Mouse (Mus musculus) CH12.LX (cell line): ENCODE results near the gene Rpl18a. TPM values are rescaled to one million over a fixed set of nuclear protein-coding genes. Genes with fewer than 3 reads are reported as not detected.

Source experiments
- DNase-seq: peaks from one replicate; pipeline ENCODE4 v3.0.0-alpha.2; 2013; ENCODE audit errors: extremely low read depth
- H3K27ac ChIP-seq: 2 replicates; pipeline ENCODE4 v1.5.1; 2012; ENCODE audit warnings: low read depth, mild to moderate bottlenecking, control low read depth, moderate library complexity; ENCODE audit not compliant: insufficient read depth
- H3K27me3 ChIP-seq: replicated peaks from 2 replicates; pipeline ENCODE3; 2012; ENCODE audit warnings: inconsistent platforms
- H3K36me3 ChIP-seq, 2 experiments: replicated peaks in 1 of 2; 2 replicates each; pipeline versions ENCODE3 to v1.6.1; 2012; ENCODE audit warnings: inconsistent platforms in 1 of 2, low read length in 1 of 2, mild to moderate bottlenecking in 1 of 2, mixed read lengths in 1 of 2, moderate library complexity in 1 of 2; ENCODE audit not compliant: control insufficient read depth in 1 of 2, insufficient read depth in 1 of 2
- H3K4me1 ChIP-seq, 2 experiments: 2 replicates each; pipeline ENCODE4 v1.6.1; 2012; ENCODE audit warnings: inconsistent platforms in 1 of 2, moderate library complexity in 1 of 2; ENCODE audit not compliant: insufficient read depth in 2 of 2, control insufficient read depth in 1 of 2
- H3K4me2 ChIP-seq: 2 replicates; pipeline ENCODE4 v1.6.1; 2012; ENCODE audit warnings: low read depth, mild to moderate bottlenecking, control low read depth; ENCODE audit not compliant: poor library complexity, insufficient read depth, severe bottlenecking
- H3K4me3 ChIP-seq, 3 experiments: fragments of 150-350 bp in 1 of 3; sonication (generic) in 1 of 3; replicated peaks in 1 of 3; 2 replicates each; pipeline versions ENCODE3 to v1.5.1; 2011 to 2012; ENCODE audit warnings: low read depth in 2 of 3, low read length in 2 of 3, mild to moderate bottlenecking in 2 of 3, moderate library complexity in 2 of 3, control low read depth in 1 of 3, improper control_type of control experiment in 1 of 3, inconsistent platforms in 1 of 3, mixed read lengths in 1 of 3; ENCODE audit not compliant: poor library complexity in 1 of 3
- H3K79me2 ChIP-seq: replicated peaks from 2 replicates; pipeline ENCODE4 v1.6.1; 2012; ENCODE audit warnings: mild to moderate bottlenecking, moderate library complexity; ENCODE audit not compliant: control insufficient read depth, poor library complexity, insufficient read depth, severe bottlenecking; ENCODE audit errors: extremely low read depth
- H3K9ac ChIP-seq: 2 replicates; pipeline ENCODE4 v1.6.1; 2012; ENCODE audit warnings: low read depth, mild to moderate bottlenecking, control low read depth, moderate library complexity; ENCODE audit not compliant: insufficient read depth
- H3K9me3 ChIP-seq: replicated peaks from 2 replicates; pipeline ENCODE3; 2012; ENCODE audit warnings: low read length, inconsistent platforms, mixed read lengths
- CTCF ChIP-seq, 2 experiments: IDR thresholded peaks in 1 of 2; conservative IDR thresholded peaks in 1 of 2; 2 replicates each; pipeline ENCODE4 v1.5.1; 2011 to 2012; ENCODE audit warnings: low read depth in 2 of 2, low read length in 2 of 2, improper control_type of control experiment in 1 of 2, inconsistent platforms in 1 of 2, mild to moderate bottlenecking in 1 of 2, moderate library complexity in 1 of 2
- E2F4 ChIP-seq: IDR thresholded peaks from 2 replicates; pipeline ENCODE4 v1.6.1; 2011; ENCODE audit warnings: low read depth, low read length, improper control_type of control experiment; ENCODE audit not compliant: insufficient replicate concordance
- ELF1 ChIP-seq: IDR thresholded peaks from 2 replicates; pipeline ENCODE4 v1.6.1; 2014; ENCODE audit warnings: low read depth, mild to moderate bottlenecking, inconsistent platforms, low read length, improper control_type of control experiment
- EP300 ChIP-seq: IDR thresholded peaks from 2 replicates; pipeline ENCODE4 v1.6.1; 2011; ENCODE audit warnings: low read length, improper control_type of control experiment
- GABPA ChIP-seq: IDR thresholded peaks from 2 replicates; pipeline ENCODE4 v1.6.1; 2012; ENCODE audit warnings: low read depth, low read length, improper control_type of control experiment, inconsistent platforms; ENCODE audit not compliant: insufficient replicate concordance
- HCFC1 ChIP-seq: IDR thresholded peaks from 2 replicates; pipeline ENCODE4 v1.6.1; 2012; ENCODE audit warnings: low read depth, mild to moderate bottlenecking, inconsistent platforms, low read length, improper control_type of control experiment
- IRF4 ChIP-seq: IDR thresholded peaks from 2 replicates; pipeline ENCODE4 v1.6.1; 2014; ENCODE audit warnings: low read depth, mild to moderate bottlenecking, inconsistent platforms, low read length, improper control_type of control experiment
- KAT2A ChIP-seq: IDR thresholded peaks from 2 replicates; pipeline ENCODE4 v1.6.1; 2012; ENCODE audit warnings: low read length, improper control_type of control experiment, inconsistent platforms; ENCODE audit not compliant: insufficient replicate concordance
- MAFK ChIP-seq: IDR thresholded peaks from 2 replicates; pipeline ENCODE4 v1.6.1; 2011; ENCODE audit warnings: low read length, improper control_type of control experiment; ENCODE audit not compliant: insufficient replicate concordance
- MAZ ChIP-seq: IDR thresholded peaks from 2 replicates; pipeline ENCODE4 v1.6.1; 2012; ENCODE audit warnings: low read depth, mild to moderate bottlenecking, inconsistent platforms, low read length, improper control_type of control experiment, moderate library complexity
- MXI1 ChIP-seq: IDR thresholded peaks from 2 replicates; pipeline ENCODE4 v1.6.1; 2011; ENCODE audit warnings: mild to moderate bottlenecking, low read depth, low read length, improper control_type of control experiment
- NRF1 ChIP-seq: IDR thresholded peaks from 2 replicates; pipeline ENCODE4 v1.6.1; 2014; ENCODE audit warnings: low read depth, mild to moderate bottlenecking, inconsistent platforms, low read length, improper control_type of control experiment, moderate library complexity
- PAX5 ChIP-seq: IDR thresholded peaks from 2 replicates; pipeline ENCODE4 v1.6.1; 2012; ENCODE audit warnings: low read length, inconsistent platforms, mixed read lengths
- POLR2A ChIP-seq: IDR thresholded peaks from 2 replicates; pipeline ENCODE4 v1.6.1; 2011; ENCODE audit warnings: low read depth, mild to moderate bottlenecking, improper control_type of control experiment, low read length
- POLR2AphosphoS2 ChIP-seq: IDR thresholded peaks from 2 replicates; pipeline ENCODE4 v1.6.1; 2011; ENCODE audit warnings: low read depth, low read length, improper control_type of control experiment
- RCOR1 ChIP-seq: conservative IDR thresholded peaks from 2 replicates; pipeline ENCODE4 v1.6.1; 2012; ENCODE audit warnings: low read depth, mild to moderate bottlenecking, inconsistent platforms, low read length, improper control_type of control experiment
- SIN3A ChIP-seq: IDR thresholded peaks from 2 replicates; pipeline ENCODE4 v1.6.1; 2012; ENCODE audit warnings: low read length, improper control_type of control experiment, inconsistent platforms
- SMC3 ChIP-seq: IDR thresholded peaks from 2 replicates; pipeline ENCODE4 v1.6.1; 2011; ENCODE audit warnings: low read depth, low read length, improper control_type of control experiment
- ZMIZ1 ChIP-seq: IDR thresholded peaks from 2 replicates; pipeline ENCODE4 v1.6.1; 2012; ENCODE audit warnings: low read depth, mild to moderate bottlenecking, inconsistent platforms, low read length, improper control_type of control experiment
- dilution Hi-C: fragments of 300-500 bp; cut with MboI; formaldehyde crosslinking; loops from 2 replicates; pipeline ENCODE4 v1.14.3; 2020; ENCODE audit warnings: low sequenced_read_pairs; ENCODE audit not compliant: extremely low pct_unique_long_range_greater_than_20kb, extremely low pct_ligation_motif_present
- in situ Hi-C: fragments of 300-500 bp; cut with MboI; formaldehyde crosslinking; loops from 3 replicates; pipeline ENCODE4 v1.14.3; 2019; ENCODE audit warnings: low sequenced_read_pairs, low pct_ligation_motif_present, low pct_unique_long_range_greater_than_20kb, mixed read lengths
- polyA plus RNA-seq: library from polyadenylated mRNA; unstranded; fragments of >175 nt; gene quantifications from 2 replicates; pipeline ENCODE4 v1.2.1, GENCODE M21; 2012; ENCODE audit warnings: low read depth; ENCODE audit not compliant: insufficient read length
- total RNA-seq, 2 experiments: library from RNA; depleted of rRNA; stranded (reverse); fragments of 300-350 nt in 1 of 2; fragments of >200 nt in 1 of 2; gene quantifications; 2 replicates each; pipeline ENCODE4 v1.2.3; 2012 to 2014

The Rpl18a gene
- total and polyA plus RNA-seq, 3 experiments, result 2,035 to 5,917 (median 3,837) TPM

DNA sequence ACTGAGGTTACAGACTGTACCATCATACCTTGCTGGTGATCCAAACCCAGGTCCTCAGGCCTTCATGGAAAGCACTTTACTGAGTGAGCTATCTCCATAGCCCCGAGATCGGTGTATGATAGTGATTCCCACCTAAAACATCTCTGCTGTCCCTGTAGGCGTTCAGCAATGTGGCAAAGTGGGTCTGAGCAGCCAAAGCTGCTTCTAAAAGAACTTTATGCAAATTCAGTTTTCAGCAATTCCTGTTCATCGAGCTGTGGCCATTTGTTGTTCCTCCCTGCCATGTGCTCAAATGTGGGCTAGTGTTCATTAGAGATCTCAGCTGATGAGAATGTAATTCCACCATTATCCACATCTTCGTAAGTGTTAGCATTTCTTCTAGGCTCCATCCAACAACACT, 29.2 kb upstream of the Rpl18a start:
- dilution Hi-C loops, result no loop called here
- no peak overlapping the region for H3K27ac ChIP-seq
- peaks cover 0 to 7% of the 10 kb centered on the region in 2 experiments for H3K36me3 ChIP-seq
- H3K9me3 ChIP-seq, result no peaks in the 10 kb centered on the region
- H3K4me1 ChIP-seq, result peaks cover 0 to 11% of the 10 kb centered on the region in 2 experiments; a peak in 2 of 4 replicates
- no peak for TF ChIP-seq MAFK
- TF ChIP-seq NRF1, result no peak
- TF ChIP-seq EP300, result no peak
- TF ChIP-seq POLR2AphosphoS2, result no peak
- no peak for TF ChIP-seq SIN3A
- TF ChIP-seq MAZ, result no peak
- no peaks in the 10 kb centered on the region for H3K27me3 ChIP-seq
- H3K4me2 ChIP-seq, result no peak overlapping the region
- no peak overlapping the region for H3K9ac ChIP-seq
- in situ Hi-C loops, result no loop called here
- no peak overlapping the region for H3K4me3 ChIP-seq
- no peak for DNase-seq
- H3K79me2 ChIP-seq, result no peaks in the 10 kb centered on the region

DNA sequence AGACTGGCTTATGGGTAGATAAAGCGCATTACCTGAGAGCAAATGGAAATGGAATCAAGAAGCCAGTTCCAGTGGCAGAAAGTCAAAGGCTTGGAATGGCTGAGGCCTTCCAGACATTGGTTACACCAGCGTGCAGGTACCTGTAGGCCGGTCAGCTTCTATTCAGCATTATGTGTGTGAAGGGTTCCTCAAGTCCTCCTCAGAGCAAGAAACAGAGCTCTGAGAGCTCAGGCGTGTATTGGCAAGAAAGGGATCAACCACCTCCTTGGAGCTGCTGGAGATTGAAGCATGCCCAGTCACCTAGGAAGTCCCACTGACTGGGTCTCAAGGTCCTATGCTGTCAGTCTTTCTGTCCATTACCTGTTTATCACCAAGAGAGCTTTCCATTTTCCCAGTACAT, 28.5 kb upstream of the Rpl18a start:
- no peak for TF ChIP-seq KAT2A
- no peak for TF ChIP-seq EP300
- no peak for TF ChIP-seq SMC3
- TF ChIP-seq MAFK, result no peak
- TF ChIP-seq PAX5, result no peak
- TF ChIP-seq RCOR1, result no peak
- TF ChIP-seq E2F4, result no peak
- TF ChIP-seq CTCF (conservative IDR thresholded peaks at IDR 0.05 in 1 of 2, IDR thresholded peaks at IDR 0.05 in 1 of 2; ENCODE audit: low read depth in 2 of 2, low read length in 2 of 2), result no peak
- TF ChIP-seq NRF1, result no peak
- TF ChIP-seq ZMIZ1, result no peak
- dilution Hi-C loops (no loop called here), in situ Hi-C loops (no loop called here)
- Histone ChIP-seq H3K4me3 (no peak overlapping the region), H3K4me2 (no peak overlapping the region), H3K79me2 (no peaks in the 10 kb centered on the region), H3K9me3 (no peaks in the 10 kb centered on the region), H3K27me3 (no peaks in the 10 kb centered on the region), H3K9ac (no peak overlapping the region), H3K27ac (no peak overlapping the region), H3K36me3 (peaks cover 0 to 14% of the 10 kb centered on the region in 2 experiments), H3K4me1 (peaks cover 0 to 11% of the 10 kb centered on the region in 2 experiments; a peak in 2 of 4 replicates)
- no peak for DNase-seq

DNA sequence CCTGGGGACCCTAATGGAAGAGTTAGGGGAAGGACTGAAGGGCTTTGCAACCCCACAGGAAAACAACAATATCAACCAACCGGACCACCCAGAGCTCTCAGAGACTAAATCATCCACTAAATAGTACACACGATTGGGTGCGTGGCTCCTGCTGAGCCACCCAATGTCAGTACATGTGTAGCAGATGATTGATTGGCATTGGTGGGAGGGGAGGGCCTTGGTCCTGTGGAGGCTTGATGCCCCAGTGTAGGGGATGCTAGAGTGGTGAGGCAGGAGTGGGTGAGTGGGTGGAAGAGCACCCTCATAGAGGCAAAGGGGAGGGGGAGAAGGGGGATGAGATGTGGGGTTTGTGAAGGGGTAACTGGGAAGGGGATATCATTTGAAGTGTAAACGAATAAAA, 26.9 kb upstream of the Rpl18a start:
- Histone ChIP-seq H3K9me3 (no peaks in the 10 kb centered on the region), H3K4me1 (peaks cover 0 to 11% of the 10 kb centered on the region in 2 experiments; a peak in 2 of 4 replicates), H3K9ac (no peak overlapping the region), H3K27ac (no peak overlapping the region), H3K36me3 (peaks cover 4 to 24% of the 10 kb centered on the region in 2 experiments), H3K79me2 (no peaks in the 10 kb centered on the region), H3K4me3 (no peak overlapping the region), H3K27me3 (no peaks in the 10 kb centered on the region), H3K4me2 (no peak overlapping the region)
- no peak for TF ChIP-seq IRF4
- TF ChIP-seq E2F4, result no peak
- no peak for TF ChIP-seq GABPA
- no peak for TF ChIP-seq MAFK
- no peak for TF ChIP-seq SIN3A
- no peak for TF ChIP-seq ELF1
- TF ChIP-seq CTCF (conservative IDR thresholded peaks at IDR 0.05 in 1 of 2, IDR thresholded peaks at IDR 0.05 in 1 of 2; ENCODE audit: low read depth in 2 of 2, low read length in 2 of 2), result no peak
- TF ChIP-seq HCFC1, result no peak
- no peak for TF ChIP-seq POLR2A
- TF ChIP-seq RCOR1, result no peak
- no peak for TF ChIP-seq MXI1
- TF ChIP-seq POLR2AphosphoS2, result no peak
- no peak for TF ChIP-seq KAT2A
- TF ChIP-seq MAZ, result no peak
- no peak for DNase-seq
- in situ Hi-C loops, result no loop called here
- dilution Hi-C loops, result no loop called here
